11 mouse cellular contexts compared by ENCODE assay signal in genomic region chr10:90823438-90823837, GRCm38 (mm10).
A peak's percentile ranks its signal among the peaks of the same experiment; 100 is the strongest.
DNase-seq lines count a peak whose midpoint lies in the region; ATAC-seq lines count a peak whose summit lies in the region.
"Had no signal": no experiment of that assay in that cellular context is flagged by ENCODE, and none has a peak within 500 bp of the region (broad histone marks: within the 10 kb centered on the region; RNA-seq: fewer than 3 reads in every experiment).

No protein-coding gene starts in this region.

- DNase-seq in kidney, postnatal 10 days: peak; percentile 73
- DNase-seq in kidney, adult 11 months: no peak
- peak; percentile 23 for DNase-seq in ES-CJ7 (ENCODE audit: low read depth, low spot score)
- DNase-seq in NIH3T3 (ENCODE audit: low read depth): peak; percentile 59
- DNase-seq in hindlimb bud, embryonic 11.5 days (ENCODE audit: extremely low spot score, low read depth, low spot score): peak; percentile 42
- no peak for DNase-seq in thymus, postnatal 25 days
- DNase-seq: gastrocnemius, postnatal 25 days had no signal

- no peak for ATAC-seq in granulocyte monocyte progenitor cell, adult 5-6 weeks (replicated peaks; ENCODE audit: poor library complexity, severe bottlenecking)
- ATAC-seq: forebrain, embryonic 13.5 days; inflammation-experienced regulatory T-cells, adult 6 months; midbrain, embryonic 15.5 days had no signal

Comparison
In these comparisons a context has a peak if more than half of its experiments do, and no peak if none do; other contexts are left out.
1. DNase-seq: peak in kidney, postnatal 10 days (single experiment), ES-CJ7 (single experiment), NIH3T3 (single experiment) and hindlimb bud, embryonic 11.5 days (single experiment); none in kidney, adult 11 months (single experiment) and thymus, postnatal 25 days (single experiment).